Mouse (Mus musculus) midbrain, embryonic 16.5 days (tissue): Measurements from ENCODE around the gene Clec18a. TPM values are rescaled to one million over a fixed set of nuclear protein-coding genes. Genes with fewer than 3 reads are reported as not detected.

Experiments
- ATAC-seq: fragments of 200-750 bp; cut with Nextera tagmentation; 2 replicates; pipeline ENCODE4 v1.8.0; 2017; ENCODE audit warnings: moderate TSS enrichment
- H3K27ac ChIP-seq: fragments of 300-500 bp; sonication (generic); 2 replicates; pipeline ENCODE4 v1.5.1; 2014; ENCODE audit warnings: mild to moderate bottlenecking, low read length, mixed read lengths
- H3K27me3 ChIP-seq: fragments of 300-500 bp; sonication (generic); 2 replicates; pipeline ENCODE4 v1.6.1; 2014; ENCODE audit warnings: low read depth, low read length, mixed read lengths; ENCODE audit not compliant: control insufficient read depth, insufficient read depth
- H3K36me3 ChIP-seq: fragments of 300-500 bp; sonication (generic); 2 replicates; pipeline ENCODE4 v1.6.1; 2014; ENCODE audit warnings: mild to moderate bottlenecking, low read length, moderate library complexity, mixed read lengths; ENCODE audit not compliant: control insufficient read depth, insufficient read depth
- H3K4me1 ChIP-seq: fragments of 300-500 bp; sonication (generic); 2 replicates; pipeline ENCODE4 v1.6.1; 2014; ENCODE audit warnings: mild to moderate bottlenecking, low read length, mixed read lengths; ENCODE audit not compliant: control insufficient read depth, insufficient read depth
- H3K4me2 ChIP-seq: fragments of 300-500 bp; sonication (generic); 2 replicates; pipeline ENCODE4 v1.6.1; 2014; ENCODE audit warnings: mild to moderate bottlenecking, low read length, mixed read lengths
- H3K4me3 ChIP-seq: fragments of 300-500 bp; sonication (generic); 2 replicates; pipeline ENCODE4 v1.5.1; 2014; ENCODE audit warnings: low read depth, mild to moderate bottlenecking, low read length, moderate library complexity, mixed read lengths
- H3K9ac ChIP-seq: fragments of 300-500 bp; sonication (generic); 2 replicates; pipeline ENCODE4 v1.6.1; 2014; ENCODE audit warnings: low read depth, low read length, mixed read lengths
- H3K9me3 ChIP-seq: fragments of 300-500 bp; sonication (generic); replicated peaks from 2 replicates; pipeline ENCODE4 v1.6.1; 2014; ENCODE audit warnings: mild to moderate bottlenecking, low read length, mixed read lengths; ENCODE audit not compliant: control insufficient read depth, poor library complexity, severe bottlenecking
- WGBS: fragments of 180-500 bp; shearing (Covaris S2); extraction: QIAGEN DNeasy Blood & Tissue Kit; methylation state at CpG from one replicate; pipeline ENCODE4 v1.1.7; 2014; 5-methylcytosine and 5-hydroxymethylcytosine counted together
- polyA plus RNA-seq: library from polyadenylated mRNA; unstranded; fragments of >200 nt; fragmentation: Nextera tagmentation; extraction: Ambion mirVana; gene quantifications from 2 replicates; pipeline ENCODE4 v1.2.1, GENCODE M21; 2015

The Clec18a gene
- polyA plus RNA-seq, 1 experiment from 2014 or later: 0.26 TPM

DNA sequence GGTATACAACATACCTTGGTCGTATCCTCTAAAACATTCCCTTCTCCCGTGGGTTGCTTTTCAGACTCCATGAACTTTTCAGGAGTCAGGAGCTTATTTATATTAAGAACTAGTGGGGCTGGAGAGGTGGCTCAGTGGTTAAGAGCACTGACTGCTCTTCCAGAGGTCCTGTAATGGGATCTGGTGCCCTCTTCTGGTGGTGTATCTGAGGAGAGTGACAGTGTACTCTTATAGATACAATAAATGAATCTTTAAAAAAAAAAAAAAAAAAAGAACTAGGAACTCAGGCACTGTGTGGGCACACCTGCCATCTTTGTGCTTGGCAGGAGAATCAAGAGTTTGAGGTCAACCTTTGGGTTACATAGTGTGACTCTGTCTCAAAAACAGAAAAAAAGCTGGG is 43.5 kb downstream of the Clec18a start:
- H3K36me3 ChIP-seq: peaks cover 71% of the 10 kb centered on the region
- H3K4me1 ChIP-seq: no peaks in the 10 kb centered on the region
- no peak overlapping the region for H3K4me3 ChIP-seq
- no peak for ATAC-seq
- H3K27me3 ChIP-seq: no peaks in the 10 kb centered on the region
- H3K27ac ChIP-seq: no peak overlapping the region
- H3K9ac ChIP-seq: no peak overlapping the region
- no peak overlapping the region for H3K4me2 ChIP-seq
- WGBS: 99% methylated on average over 2 of the region's 2 CpGs
- no peaks in the 10 kb centered on the region for H3K9me3 ChIP-seq

DNA sequence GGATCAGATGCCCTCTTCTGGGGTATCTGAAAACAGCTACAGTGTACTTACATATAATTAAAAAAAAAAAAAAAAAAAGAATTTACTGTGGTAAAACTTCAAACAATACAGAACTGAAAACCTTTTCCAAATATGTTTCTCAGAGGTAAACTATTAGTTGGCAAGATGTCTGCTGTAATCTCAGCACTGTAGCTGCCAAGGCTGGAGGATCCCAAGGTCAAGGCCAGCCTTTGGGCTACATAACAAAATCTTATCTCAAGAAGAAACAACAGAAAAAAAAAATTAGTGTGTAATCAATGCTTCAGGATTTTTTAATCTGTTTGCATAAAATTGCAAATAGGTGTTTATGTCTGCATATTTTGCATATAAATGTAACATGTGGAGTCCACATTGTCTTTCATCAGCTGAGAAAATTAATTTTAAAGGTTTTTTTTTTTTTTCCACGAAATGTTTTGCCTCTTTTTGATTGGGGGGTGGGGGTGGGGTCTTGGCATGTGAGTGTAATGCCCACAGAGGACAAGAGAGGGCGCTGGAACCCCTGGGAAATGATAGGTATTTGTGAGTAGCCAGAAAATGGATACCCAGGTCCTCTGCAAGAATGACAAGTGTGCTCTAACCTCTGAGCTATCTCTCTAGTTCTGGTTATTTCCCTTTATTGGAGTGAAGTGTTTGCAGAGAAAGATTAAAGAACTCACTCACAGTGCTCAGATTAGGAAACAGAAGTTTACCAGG is 48.1 kb downstream of the Clec18a start:
- Histone ChIP-seq H3K4me3 (no peak overlapping the region), H3K9ac (no peak overlapping the region), H3K27me3 (no peaks in the 10 kb centered on the region), H3K4me2 (no peak overlapping the region), H3K4me1 (no peaks in the 10 kb centered on the region), H3K36me3 (peaks cover 75% of the 10 kb centered on the region), H3K9me3 (no peaks in the 10 kb centered on the region), H3K27ac (no peak overlapping the region)
- WGBS: 46% methylated on average over 2 of the region's 2 CpGs
- no peak for ATAC-seq

DNA sequence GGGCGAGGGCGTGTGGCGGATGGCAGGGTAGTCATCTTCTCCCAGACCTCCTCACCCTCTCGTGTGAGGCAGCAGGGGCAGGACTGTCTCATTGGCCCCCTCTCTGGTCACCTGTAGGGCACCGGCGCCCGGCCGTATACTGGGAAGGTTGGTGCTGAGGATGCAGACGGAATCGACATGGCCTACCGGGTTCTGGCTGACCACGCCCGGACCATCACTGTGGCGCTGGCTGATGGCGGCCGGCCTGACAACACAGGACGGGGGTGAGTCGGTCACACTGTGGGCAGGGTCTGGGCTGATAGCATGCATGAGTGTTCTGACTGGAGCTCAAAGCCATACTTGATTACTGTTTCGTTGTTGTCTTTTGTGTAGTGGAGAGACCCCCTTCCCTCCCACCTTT is 49.7 kb downstream of the Clec18a start:
- 93% methylated on average over 19 of the region's 19 CpGs for WGBS
- no peak overlapping the region for H3K4me3 ChIP-seq

DNA sequence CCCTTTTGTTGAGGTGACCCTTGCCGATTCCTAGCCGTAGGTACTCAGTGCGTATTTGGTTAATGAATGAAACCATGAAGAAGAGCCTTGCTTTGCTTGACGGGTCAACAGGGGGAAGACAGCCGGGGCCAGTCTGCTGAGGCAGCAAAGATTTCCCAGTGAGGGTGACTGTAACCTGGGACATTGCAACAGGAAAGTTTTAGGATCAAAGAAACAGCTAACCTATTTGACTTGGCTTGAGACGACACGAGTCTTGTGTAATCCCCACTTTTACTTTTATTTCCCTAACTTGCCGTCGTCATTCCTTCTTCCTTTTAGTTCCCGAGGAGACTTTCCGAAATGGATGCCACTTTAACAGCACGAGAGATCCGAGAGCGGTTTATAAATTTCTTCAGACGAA is 55.6 kb downstream of the Clec18a start:
- ATAC-seq: no peak
- Histone ChIP-seq H3K4me2 (no peak overlapping the region), H3K27ac (no peak overlapping the region), H3K27me3 (peaks cover 2% of the 10 kb centered on the region), H3K4me1 (peaks cover 19% of the 10 kb centered on the region), H3K36me3 (peaks cover 29% of the 10 kb centered on the region), H3K4me3 (no peak overlapping the region), H3K9ac (no peak overlapping the region), H3K9me3 (no peaks in the 10 kb centered on the region)
- WGBS: 95% methylated on average over 15 of the region's 15 CpGs

More for the DNA sequence above, 49.7 kb downstream of the Clec18a start:
- Histone ChIP-seq H3K4me2 (no peak overlapping the region), H3K27ac (no peak overlapping the region), H3K27me3 (no peaks in the 10 kb centered on the region), H3K36me3 (peaks cover 71% of the 10 kb centered on the region), H3K4me1 (no peaks in the 10 kb centered on the region), H3K9ac (no peak overlapping the region), H3K9me3 (no peaks in the 10 kb centered on the region)
- ATAC-seq: no peak

DNA sequence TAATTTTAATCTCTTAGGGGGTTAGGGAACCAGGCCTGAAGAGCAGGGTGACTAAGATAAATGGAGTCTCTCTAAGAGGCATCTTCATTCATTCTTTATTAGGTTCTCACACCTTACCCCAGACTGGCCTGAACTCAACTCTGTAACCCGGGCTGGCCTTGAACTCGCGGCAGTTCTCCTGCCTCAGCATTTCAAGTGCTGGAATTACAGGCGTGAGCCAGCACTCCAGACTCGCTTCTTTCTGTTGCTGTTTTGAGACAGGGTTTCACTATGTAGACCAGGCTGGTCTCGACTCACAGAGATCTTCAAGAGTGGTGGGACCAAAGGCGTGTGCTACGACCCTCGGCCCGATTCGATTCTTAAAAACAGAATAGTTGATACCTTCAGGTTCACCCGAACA is 58.0 kb downstream of the Clec18a start:
- Histone ChIP-seq H3K36me3 (peaks cover 18% of the 10 kb centered on the region), H3K27me3 (peaks cover 4% of the 10 kb centered on the region), H3K27ac (peak overlapping the region; percentile 91), H3K4me2 (peak overlapping the region; percentile 86), H3K9ac (peak overlapping the region; percentile 86), H3K4me1 (peaks cover 19% of the 10 kb centered on the region), H3K9me3 (no peaks in the 10 kb centered on the region), H3K4me3 (peak overlapping the region; percentile 80)
- 20% methylated on average over 12 of the region's 12 CpGs for WGBS
- peak; percentile 40 for ATAC-seq

DNA sequence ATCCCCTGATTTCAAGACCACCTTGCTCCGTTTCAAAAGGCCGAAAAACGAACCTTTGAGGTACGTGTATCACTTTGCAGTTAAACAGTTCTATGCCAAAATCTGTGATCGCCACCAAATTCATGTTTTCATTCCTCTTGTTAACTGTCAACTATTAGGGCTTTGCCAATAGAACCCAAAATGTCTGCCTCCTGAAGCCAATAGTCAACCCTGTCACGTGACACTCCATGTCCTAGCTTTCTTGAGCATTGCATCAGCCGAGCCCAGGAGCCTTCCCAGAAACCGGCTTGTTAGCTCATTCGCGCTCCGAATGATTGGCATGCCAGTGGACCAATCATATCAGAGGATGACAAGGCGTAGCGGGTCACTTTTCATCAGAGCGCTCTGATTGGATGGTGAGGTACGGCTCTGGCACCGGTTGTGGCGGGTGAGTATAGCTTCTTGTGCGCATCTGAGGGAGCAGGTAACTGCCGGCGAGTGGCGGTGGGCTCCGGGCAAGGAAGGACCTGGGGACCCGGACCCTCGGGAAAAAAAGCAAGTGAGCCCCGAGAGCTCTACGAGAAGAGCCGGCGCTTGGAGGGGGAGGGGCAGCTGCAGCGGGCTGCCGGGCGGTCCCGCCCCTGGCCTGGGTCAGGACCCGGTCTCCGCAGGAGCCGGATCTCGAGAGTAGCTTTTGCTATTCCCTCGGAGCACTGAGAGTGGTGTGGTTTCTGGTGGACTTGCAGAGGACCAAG is 58.6 kb downstream of the Clec18a start:
- Histone ChIP-seq H3K4me3 (peak overlapping the region; percentile 80), H3K9me3 (no peaks in the 10 kb centered on the region), H3K27ac (peak overlapping the region; percentile 91), H3K27me3 (peaks cover 4% of the 10 kb centered on the region), H3K4me1 (peaks cover 19% of the 10 kb centered on the region), H3K9ac (peak overlapping the region; percentile 86), H3K4me2 (peak overlapping the region; percentile 86), H3K36me3 (peaks cover 15% of the 10 kb centered on the region)
- WGBS: 7% methylated on average over 37 of the region's 37 CpGs
- peak; percentile 99 for ATAC-seq

DNA sequence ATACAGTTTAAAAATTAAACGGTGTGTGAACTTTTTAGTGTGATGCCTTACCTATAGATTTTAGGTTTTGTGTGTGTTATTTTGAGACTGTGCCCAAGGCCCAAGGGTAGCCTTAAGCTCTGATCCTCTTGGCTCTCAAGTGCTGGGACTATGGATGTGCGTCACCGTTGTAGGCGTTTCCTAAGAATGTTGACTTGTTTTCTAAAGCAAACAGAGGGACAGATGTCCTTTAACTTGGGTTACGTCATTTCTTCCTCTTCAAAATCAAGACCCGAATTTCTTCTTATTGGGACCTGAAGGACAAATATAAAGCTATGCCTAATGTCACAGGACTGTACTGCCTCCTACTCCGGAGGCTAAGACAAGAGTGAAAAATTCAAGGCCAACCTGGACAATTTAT is 59.3 kb downstream of the Clec18a start, which contains the start of gene Aars:
Gene Aars (plus strand): TSS at position 229 of the 400 bp plus-strand sequence.
- H3K27me3 ChIP-seq: peaks cover 4% of the 10 kb centered on the region

DNA sequence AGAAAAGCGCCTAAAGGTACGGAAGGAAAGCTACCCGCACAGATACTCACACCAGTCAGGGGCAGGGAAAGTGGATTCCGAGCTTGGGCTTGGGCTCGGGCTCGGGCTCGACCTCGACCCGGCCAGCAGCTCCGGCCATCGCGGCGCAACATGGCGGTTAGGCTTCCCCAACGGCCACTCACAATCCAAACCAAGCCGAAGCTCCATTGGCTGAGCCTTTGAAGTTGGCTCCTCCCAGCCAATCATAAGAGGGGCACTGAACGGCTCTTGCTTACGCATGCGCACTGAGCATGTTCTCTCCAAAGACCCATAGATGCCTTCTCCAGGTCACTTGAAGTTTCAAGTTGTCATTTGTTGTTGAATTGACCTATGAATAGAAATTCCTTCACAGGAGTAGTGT is 60.7 kb downstream of the Clec18a start, which contains the start of gene Ddx19b:
Gene Ddx19b (minus strand): TSS at position 180 of the 400 bp plus-strand sequence.
- no peaks in the 10 kb centered on the region for H3K36me3 ChIP-seq
- H3K4me2 ChIP-seq: no peak within 1 kb of the TSS
- H3K4me1 ChIP-seq: peaks cover 26% of the 10 kb centered on the region
- H3K4me3 ChIP-seq: no peak within 1 kb of the TSS
- 95% methylated on average over 19 of the region's 19 CpGs for WGBS
- no peaks in the 10 kb centered on the region for H3K9me3 ChIP-seq
- H3K27ac ChIP-seq: no peak within 1 kb of the TSS
- H3K27me3 ChIP-seq: peaks cover 4% of the 10 kb centered on the region
- H3K9ac ChIP-seq: no peak within 1 kb of the TSS
- ATAC-seq: no peak

More for the DNA sequence above, 59.3 kb downstream of the Clec18a start, which contains the start of gene Aars:
- peak within 1 kb of the TSS; percentile 80 for H3K4me3 ChIP-seq
- H3K36me3 ChIP-seq: peaks cover 9% of the 10 kb centered on the region
- peak within 1 kb of the TSS; percentile 91 for H3K27ac ChIP-seq
- 99% methylated on average over 7 of the region's 7 CpGs for WGBS
- H3K4me2 ChIP-seq: peak within 1 kb of the TSS; percentile 86
- no peaks in the 10 kb centered on the region for H3K9me3 ChIP-seq
- H3K4me1 ChIP-seq: peaks cover 24% of the 10 kb centered on the region
- ATAC-seq: no peak
- H3K9ac ChIP-seq: peak within 1 kb of the TSS; percentile 86

DNA sequence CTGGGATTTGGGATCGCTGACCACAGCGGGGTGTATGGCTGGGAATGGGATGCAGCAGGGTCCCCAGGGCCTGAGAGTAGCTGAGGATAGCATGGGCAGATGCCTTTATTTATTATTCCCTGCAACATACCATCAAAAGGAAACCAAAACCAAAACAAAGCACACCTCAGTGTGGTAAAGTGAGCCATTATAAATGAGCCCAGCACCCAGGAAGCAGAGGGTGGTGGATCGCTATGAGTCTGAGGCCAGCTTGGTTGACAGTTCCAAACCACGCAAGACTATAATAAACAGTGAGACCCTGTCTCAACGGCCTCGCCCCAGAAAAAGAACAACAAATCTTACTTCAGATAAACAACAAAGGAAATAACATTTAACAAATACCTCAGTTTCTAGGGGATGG is 62.2 kb downstream of the Clec18a start:
- no peak for ATAC-seq
- no peaks in the 10 kb centered on the region for H3K9me3 ChIP-seq
- H3K9ac ChIP-seq: no peak overlapping the region
- H3K4me1 ChIP-seq: peaks cover 16% of the 10 kb centered on the region
- peaks cover 4% of the 10 kb centered on the region for H3K27me3 ChIP-seq
- no peak overlapping the region for H3K4me2 ChIP-seq
- no peak overlapping the region for H3K4me3 ChIP-seq
- 80% methylated on average over 6 of the region's 6 CpGs for WGBS
- H3K36me3 ChIP-seq: no peaks in the 10 kb centered on the region
- no peak overlapping the region for H3K27ac ChIP-seq
